Mouse (Mus musculus) liver, embryonic 16.5 days (tissue): Measurements from ENCODE around the gene Slc39a11. TPM values are rescaled to one million over a fixed set of nuclear protein-coding genes. Genes with fewer than 3 reads are reported as not detected.

Source experiments
- polyA plus RNA-seq: library from polyadenylated mRNA; unstranded; fragments of >200 nt; fragmentation: Nextera tagmentation; extraction: Ambion mirVana; gene quantifications from 2 replicates; pipeline ENCODE4 v1.2.1, GENCODE M21; 2015

Gene Slc39a11
- polyA plus RNA-seq, 1 experiment from 2014 or later: 14.1 TPM

Other genes with a start within 250 kb of the Slc39a11 start
- 6.8 TPM in 2 replicates for gene Sstr2, start 30.7 kb downstream of the Slc39a11 start, polyA plus RNA-seq
- gene Cog1, start 910 bp downstream of the Slc39a11 start, polyA plus RNA-seq: 10.7 and 11.0 TPM in 2 replicates
- 38.9 and 39.2 TPM in 2 replicates for gene Fam104a, start 34.1 kb upstream of the Slc39a11 start, polyA plus RNA-seq
- gene D11Wsu47e, start 34.3 kb upstream of the Slc39a11 start, polyA plus RNA-seq: 7.6 and 7.8 TPM in 2 replicates
- 0.18 TPM in 1 of 2 replicates, not detected in the other for gene Cpsf4l, start 59.9 kb upstream of the Slc39a11 start, polyA plus RNA-seq
- 16.7 and 18.4 TPM in 2 replicates for gene Cdc42ep4, start 101.8 kb upstream of the Slc39a11 start, polyA plus RNA-seq